Mouse (Mus musculus) hindbrain, embryonic 12.5 days (tissue): ENCODE measurements at regions not wholly inside any gene's neighbourhood (a gene's known extent, or its start where the extent isn't known, plus 50 kb on each side); places are given as distances from the start of the nearest gene placed in this dataset.

Experiments used
- ATAC-seq: fragments of 200-750 bp; cut with Nextera tagmentation; 2 replicates; pipeline ENCODE4 v1.8.0; 2017; ENCODE audit warnings: moderate TSS enrichment; ENCODE audit not compliant: low FRiP score
- H3K27ac ChIP-seq: fragments of 300-500 bp; sonication (generic); 2 replicates; pipeline ENCODE4 v1.5.1; 2016; ENCODE audit warnings: mild to moderate bottlenecking
- H3K27me3 ChIP-seq: fragments of 300-500 bp; sonication (generic); 2 replicates; pipeline ENCODE4 v1.6.1; 2016; ENCODE audit warnings: mild to moderate bottlenecking
- H3K36me3 ChIP-seq: fragments of 300-500 bp; sonication (generic); 2 replicates; pipeline ENCODE4 v1.6.1; 2016; ENCODE audit warnings: mild to moderate bottlenecking
- H3K4me1 ChIP-seq: fragments of 300-500 bp; sonication (generic); 2 replicates; pipeline ENCODE4 v1.6.1; 2016
- H3K4me2 ChIP-seq: fragments of 300-500 bp; sonication (generic); replicated peaks from 2 replicates; pipeline ENCODE4 v1.6.1; 2016; ENCODE audit warnings: mild to moderate bottlenecking
- H3K4me3 ChIP-seq: fragments of 300-500 bp; sonication (generic); 2 replicates; pipeline ENCODE4 v1.5.1; 2016; ENCODE audit warnings: mild to moderate bottlenecking
- H3K9ac ChIP-seq: fragments of 300-500 bp; sonication (generic); 2 replicates; pipeline ENCODE4 v1.6.1; 2016; ENCODE audit warnings: mild to moderate bottlenecking, moderate library complexity
- H3K9me3 ChIP-seq: fragments of 300-500 bp; sonication (generic); replicated peaks from 2 replicates; pipeline ENCODE4 v1.6.1; 2016; ENCODE audit warnings: mild to moderate bottlenecking
- WGBS: fragments of 180-500 bp; shearing (Covaris S2); methylation state at CpG from one replicate; pipeline ENCODE4 v1.1.7; 2016; 5-methylcytosine and 5-hydroxymethylcytosine counted together

DNA sequence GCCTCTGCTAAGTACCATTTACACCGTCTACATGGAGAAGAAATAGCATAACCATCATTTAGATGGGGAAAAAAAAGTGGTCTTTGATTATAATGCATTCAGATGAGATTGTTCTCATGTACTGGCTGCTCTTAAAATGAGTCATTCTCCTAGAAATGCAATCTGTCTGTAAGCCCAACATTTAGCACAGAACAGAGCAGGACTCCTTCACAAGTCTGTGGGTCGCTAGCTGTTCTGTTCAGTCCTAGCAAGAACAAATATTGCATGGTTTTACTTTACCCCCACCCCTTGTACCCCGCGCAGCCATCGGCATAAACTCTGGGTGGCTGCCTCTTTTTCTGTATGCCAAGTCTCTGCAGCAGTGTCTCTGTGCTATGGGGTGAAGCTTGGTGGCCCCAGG, 685.4 kb downstream of the Tmem132b start:
- H3K9me3 ChIP-seq, result no peaks in the 10 kb centered on the region
- H3K4me3 ChIP-seq, result no peak overlapping the region
- no peaks in the 10 kb centered on the region for H3K27me3 ChIP-seq
- no peak for ATAC-seq
- no peaks in the 10 kb centered on the region for H3K36me3 ChIP-seq
- no peak overlapping the region for H3K9ac ChIP-seq
- no peaks in the 10 kb centered on the region for H3K4me1 ChIP-seq
- H3K27ac ChIP-seq, result no peak overlapping the region
- 94% methylated on average over 5 of the region's 5 CpGs for WGBS
- no peak overlapping the region for H3K4me2 ChIP-seq

DNA sequence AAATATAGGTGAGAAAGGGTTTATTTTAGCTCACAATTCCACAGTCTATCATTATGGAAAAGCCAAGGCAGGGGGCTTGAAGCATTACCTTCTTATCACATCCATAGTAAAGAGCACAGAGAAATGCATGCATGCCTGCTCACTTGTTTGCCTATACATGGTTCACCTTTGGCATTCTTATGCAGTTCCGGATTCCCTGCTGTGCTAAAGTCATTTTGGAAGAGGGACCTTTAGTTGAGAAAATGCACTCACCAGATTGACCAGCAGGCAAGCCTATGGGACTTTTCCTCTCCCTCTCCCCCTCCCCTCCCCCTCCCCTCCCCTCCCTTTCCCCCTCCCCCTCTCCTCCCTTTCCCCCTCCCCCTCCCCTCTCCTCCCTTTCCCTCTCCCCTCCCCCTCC, 686.2 kb downstream of the Tmem132b start:
- WGBS, result 70% methylated on average over 1 of the region's 1 CpGs
- Histone ChIP-seq H3K9ac (no peak overlapping the region), H3K27ac (no peak overlapping the region), H3K4me1 (no peaks in the 10 kb centered on the region), H3K9me3 (no peaks in the 10 kb centered on the region), H3K4me2 (no peak overlapping the region), H3K4me3 (no peak overlapping the region), H3K27me3 (no peaks in the 10 kb centered on the region), H3K36me3 (no peaks in the 10 kb centered on the region)
- ATAC-seq, result no peak

DNA sequence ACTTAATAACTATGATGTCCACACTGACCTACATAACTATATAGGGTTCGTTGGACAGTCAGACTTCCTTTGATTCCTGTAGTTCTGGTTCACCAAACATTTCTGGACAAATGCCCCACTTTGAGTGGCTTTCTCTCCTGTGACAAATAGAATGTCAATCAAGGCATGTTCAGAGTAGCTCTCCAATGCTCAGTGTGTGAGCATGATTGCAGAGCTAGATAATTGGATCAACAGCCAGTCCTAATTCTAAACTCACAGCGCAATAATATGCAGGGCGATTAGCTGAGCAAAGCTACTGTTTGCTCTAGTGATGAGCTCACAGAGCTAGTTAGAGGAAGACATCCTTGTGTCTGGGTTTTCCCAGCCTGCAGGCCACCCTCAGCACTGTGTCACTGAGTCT, 692.1 kb downstream of the Tmem132b start:
- H3K4me3 ChIP-seq, result no peak overlapping the region
- H3K27ac ChIP-seq, result no peak overlapping the region
- no peaks in the 10 kb centered on the region for H3K36me3 ChIP-seq
- no peak for ATAC-seq
- no peaks in the 10 kb centered on the region for H3K27me3 ChIP-seq
- WGBS, result 80% methylated on average over 3 of the region's 3 CpGs
- no peak overlapping the region for H3K4me2 ChIP-seq
- 0 out of 2 replicates have a peak, but pooled peaks cover 2% of the 10 kb centered on the region for H3K4me1 ChIP-seq
- H3K9me3 ChIP-seq, result no peaks in the 10 kb centered on the region
- no peak overlapping the region for H3K9ac ChIP-seq

DNA sequence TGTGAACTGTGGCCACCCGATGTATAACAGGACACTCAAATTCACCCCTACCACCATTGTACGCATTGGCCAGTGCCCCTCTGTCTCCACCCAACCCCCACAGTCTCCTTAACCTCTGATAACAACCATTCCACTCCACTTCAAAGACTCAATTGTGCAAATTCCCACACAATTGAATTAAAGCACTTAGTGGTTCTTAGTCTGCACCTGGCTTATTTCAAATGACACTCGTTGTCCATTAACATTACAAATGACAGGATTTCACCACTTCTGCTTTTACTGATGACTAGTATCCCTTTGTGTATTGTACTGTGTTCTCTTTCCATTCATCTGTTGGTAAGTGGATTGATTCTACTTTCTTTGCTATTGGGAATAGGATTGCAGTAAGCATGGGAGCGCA, 699.2 kb downstream of the Tmem132b start:
- H3K36me3 ChIP-seq, result no peaks in the 10 kb centered on the region
- H3K27ac ChIP-seq, result no peak overlapping the region
- H3K4me1 ChIP-seq, result 0 out of 2 replicates have a peak, but pooled peaks cover 2% of the 10 kb centered on the region
- H3K4me3 ChIP-seq, result no peak overlapping the region
- H3K9me3 ChIP-seq, result no peaks in the 10 kb centered on the region
- H3K27me3 ChIP-seq, result no peaks in the 10 kb centered on the region
- H3K9ac ChIP-seq, result no peak overlapping the region
- ATAC-seq, result no peak
- 78% methylated on average over 4 of the region's 4 CpGs for WGBS
- H3K4me2 ChIP-seq, result no peak overlapping the region

DNA sequence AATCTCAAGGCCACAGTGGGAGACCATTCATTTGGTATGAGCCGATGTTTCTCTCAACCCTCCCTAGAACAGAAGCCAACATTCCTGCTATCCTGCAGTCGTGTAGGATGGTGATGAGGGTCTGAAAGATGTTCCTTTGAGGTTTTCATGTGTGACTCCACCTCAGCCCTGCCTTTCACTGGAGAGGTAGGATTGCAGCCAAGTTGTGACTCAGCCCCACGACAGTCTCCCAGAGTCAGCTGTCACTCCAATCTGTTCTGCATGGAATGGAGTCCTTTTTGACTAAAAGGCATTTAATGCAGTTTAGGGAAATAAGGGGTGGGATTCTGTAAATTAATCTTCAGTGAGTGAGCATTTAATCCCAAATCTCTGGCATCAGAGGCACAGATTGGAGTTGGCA, 706.5 kb downstream of the Tmem132b start:
- no peaks in the 10 kb centered on the region for H3K9me3 ChIP-seq
- ATAC-seq, result no peak
- H3K9ac ChIP-seq, result no peak overlapping the region
- no peaks in the 10 kb centered on the region for H3K4me1 ChIP-seq
- no peak overlapping the region for H3K27ac ChIP-seq
- H3K4me2 ChIP-seq, result no peak overlapping the region
- no peaks in the 10 kb centered on the region for H3K27me3 ChIP-seq
- no peak overlapping the region for H3K4me3 ChIP-seq
- 72% methylated on average over 3 of the region's 3 CpGs for WGBS
- H3K36me3 ChIP-seq, result no peaks in the 10 kb centered on the region

DNA sequence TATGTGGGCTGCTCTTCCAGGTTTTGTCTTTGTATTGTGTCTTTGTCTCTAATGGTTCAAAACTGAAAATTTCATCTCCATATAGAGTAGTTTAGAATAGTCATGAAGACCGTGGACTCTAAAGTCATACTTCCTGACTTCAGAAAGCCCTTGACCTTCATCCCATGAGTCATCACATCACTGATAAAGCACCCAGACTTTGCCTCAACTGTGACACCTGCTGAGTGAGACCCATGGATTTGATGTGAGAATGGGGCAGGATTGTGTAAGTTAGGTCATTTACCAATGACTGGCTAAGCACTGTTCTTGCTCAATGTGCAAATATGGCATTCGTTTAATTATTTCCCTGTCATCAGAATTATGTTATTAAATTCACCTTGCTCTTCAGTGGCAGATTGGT, 714.2 kb downstream of the Tmem132b start:
- H3K27me3 ChIP-seq, result no peaks in the 10 kb centered on the region
- no peak overlapping the region for H3K4me2 ChIP-seq
- WGBS, result 94% methylated on average over 2 of the region's 2 CpGs
- H3K27ac ChIP-seq, result no peak overlapping the region
- H3K4me3 ChIP-seq, result no peak overlapping the region
- H3K4me1 ChIP-seq, result no peaks in the 10 kb centered on the region; the same call in 1 of the 2 replicates
- no peak for ATAC-seq
- no peak overlapping the region for H3K9ac ChIP-seq
- H3K36me3 ChIP-seq, result no peaks in the 10 kb centered on the region
- no peaks in the 10 kb centered on the region for H3K9me3 ChIP-seq

DNA sequence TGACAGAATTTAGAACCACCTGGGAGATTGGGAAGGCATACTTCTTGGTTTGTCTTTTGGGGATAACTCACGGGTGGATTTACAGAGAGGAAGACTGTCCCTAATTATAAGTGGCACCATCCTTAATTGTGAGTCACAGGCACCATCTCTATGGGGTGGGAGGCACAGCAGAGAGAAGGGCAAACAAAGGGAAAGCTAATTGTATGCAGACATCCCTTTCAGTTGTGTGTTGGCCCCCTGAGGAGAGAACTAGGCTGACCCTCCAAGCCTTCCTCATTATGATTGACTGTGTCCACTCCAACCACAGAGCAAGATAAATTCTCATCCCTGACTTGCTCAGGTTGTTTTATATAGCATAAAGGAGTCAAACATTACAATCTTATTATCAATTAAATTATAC, 718.8 kb downstream of the Tmem132b start:
- no peaks in the 10 kb centered on the region; the same call in 1 of the 2 replicates for H3K4me1 ChIP-seq
- H3K9ac ChIP-seq, result no peak overlapping the region
- no peak overlapping the region for H3K4me2 ChIP-seq
- ATAC-seq, result no peak
- WGBS, result 11% methylated on average over 1 of the region's 1 CpGs
- H3K9me3 ChIP-seq, result no peaks in the 10 kb centered on the region
- H3K27me3 ChIP-seq, result no peaks in the 10 kb centered on the region
- H3K36me3 ChIP-seq, result no peaks in the 10 kb centered on the region
- H3K4me3 ChIP-seq, result no peak overlapping the region
- H3K27ac ChIP-seq, result no peak overlapping the region

DNA sequence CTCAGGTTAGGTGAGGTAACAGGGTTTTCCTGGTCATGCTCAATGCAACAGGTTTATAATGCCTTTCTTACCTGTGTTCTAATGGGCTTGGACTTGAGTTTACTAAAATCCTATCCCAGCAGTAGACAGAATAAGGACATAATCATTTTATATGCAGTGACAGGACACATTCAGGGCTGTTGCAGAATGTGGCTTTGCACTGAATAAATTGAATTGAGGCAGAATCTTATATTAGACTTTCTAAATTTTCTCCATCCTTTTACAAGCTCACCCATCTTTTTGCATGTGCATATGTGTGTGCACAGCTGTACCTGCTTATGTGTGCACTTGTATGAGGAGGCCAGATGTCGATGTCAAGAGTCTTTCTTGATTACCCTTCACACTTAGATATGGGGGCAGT, 723.1 kb downstream of the Tmem132b start:
- no peaks in the 10 kb centered on the region for H3K27me3 ChIP-seq
- no peak overlapping the region for H3K4me2 ChIP-seq
- H3K27ac ChIP-seq, result no peak overlapping the region
- no peaks in the 10 kb centered on the region for H3K36me3 ChIP-seq
- no peak overlapping the region for H3K9ac ChIP-seq
- ATAC-seq, result no peak
- no peaks in the 10 kb centered on the region for H3K9me3 ChIP-seq
- no peaks in the 10 kb centered on the region; the same call in 1 of the 2 replicates for H3K4me1 ChIP-seq
- 88% methylated on average over 1 of the region's 1 CpGs for WGBS
- no peak overlapping the region for H3K4me3 ChIP-seq

DNA sequence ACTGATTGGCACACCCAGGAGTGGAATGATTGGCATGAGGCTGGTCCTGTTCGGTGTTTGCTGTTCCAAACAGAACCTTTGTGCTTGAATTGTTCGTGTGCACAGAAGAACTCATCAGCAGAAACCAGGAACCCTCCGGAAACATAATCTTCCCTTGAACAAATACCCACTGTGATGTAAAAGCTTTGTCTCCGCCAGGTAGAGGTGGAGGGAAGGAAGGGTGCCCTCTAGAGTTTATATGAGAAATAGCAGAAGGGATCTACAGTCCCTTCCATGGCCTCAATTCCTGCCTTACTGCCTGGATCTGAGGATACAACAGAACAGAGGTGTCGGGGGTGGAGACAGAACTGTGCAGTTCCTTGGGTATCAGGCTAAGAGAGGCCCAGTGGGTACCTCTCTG, 726.3 kb downstream of the Tmem132b start:
- Histone ChIP-seq H3K27me3 (no peaks in the 10 kb centered on the region), H3K4me2 (no peak overlapping the region), H3K9ac (no peak overlapping the region), H3K36me3 (no peaks in the 10 kb centered on the region), H3K27ac (no peak overlapping the region), H3K4me3 (no peak overlapping the region), H3K9me3 (no peaks in the 10 kb centered on the region), H3K4me1 (no peaks in the 10 kb centered on the region)
- no peak for ATAC-seq
- 83% methylated on average over 5 of the region's 5 CpGs for WGBS

DNA sequence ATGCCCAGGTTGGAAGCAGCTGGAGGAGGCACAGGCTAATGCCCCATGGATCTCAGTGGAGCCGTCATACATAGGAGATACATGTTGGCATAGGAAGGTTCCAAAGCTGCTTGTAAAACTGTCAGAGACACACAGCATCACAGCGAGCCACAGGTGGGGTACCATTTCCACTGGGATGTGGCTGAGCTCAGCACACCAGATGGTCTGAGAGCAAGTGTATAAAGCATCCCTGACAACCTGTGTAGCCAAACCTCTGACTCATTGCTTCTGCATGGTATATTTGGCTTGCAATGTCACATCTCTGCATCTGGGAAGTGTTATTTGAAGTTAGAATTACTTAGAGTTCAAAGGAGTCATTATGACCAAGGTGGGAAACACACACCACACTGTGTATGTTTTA, 734.9 kb downstream of the Tmem132b start:
- Histone ChIP-seq H3K27me3 (no peaks in the 10 kb centered on the region), H3K4me2 (no peak overlapping the region), H3K4me3 (no peak overlapping the region), H3K36me3 (no peaks in the 10 kb centered on the region), H3K9ac (no peak overlapping the region), H3K9me3 (no peaks in the 10 kb centered on the region), H3K4me1 (no peaks in the 10 kb centered on the region), H3K27ac (no peak overlapping the region)
- 91% methylated on average over 2 of the region's 2 CpGs for WGBS
- no peak for ATAC-seq

DNA sequence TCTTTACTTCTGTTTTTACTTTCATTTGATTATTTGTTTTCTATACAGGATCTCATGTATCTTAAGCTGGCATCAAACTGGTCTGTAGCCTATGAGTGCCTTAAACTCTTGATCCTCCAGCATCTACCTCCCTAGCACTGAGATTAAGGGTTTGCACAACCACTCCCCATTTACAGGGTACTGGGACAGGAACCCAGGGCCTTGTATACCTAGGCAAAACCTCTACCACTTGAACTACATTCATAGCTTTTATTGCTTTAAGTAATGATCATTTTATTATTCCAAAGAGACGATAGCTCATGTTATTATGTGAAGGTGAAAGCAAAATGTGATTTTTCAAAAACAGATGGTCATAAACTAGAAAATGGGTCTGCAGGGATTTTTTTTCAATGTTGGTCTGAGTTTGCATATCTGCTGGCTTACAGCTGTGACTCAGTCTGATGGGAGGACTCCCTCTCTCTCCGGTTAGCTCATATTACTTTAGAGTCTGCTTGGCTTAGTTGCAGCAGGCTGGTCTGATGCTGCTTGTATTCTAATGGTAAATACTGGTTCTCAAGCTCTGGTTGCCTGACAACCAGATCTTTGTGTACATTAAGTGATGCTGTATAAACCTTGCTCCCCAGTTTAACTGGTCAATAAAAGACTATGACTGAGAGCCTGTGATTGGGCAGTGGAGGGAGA, 735.5 kb downstream of the Tmem132b start:
- Histone ChIP-seq H3K27ac (no peak overlapping the region), H3K9me3 (0 out of 2 replicates have a peak, but pooled peaks cover 5% of the 10 kb centered on the region), H3K27me3 (no peaks in the 10 kb centered on the region), H3K4me2 (no peak overlapping the region), H3K9ac (no peak overlapping the region), H3K4me1 (no peaks in the 10 kb centered on the region), H3K36me3 (no peaks in the 10 kb centered on the region), H3K4me3 (no peak overlapping the region)
- 78% methylated on average over 2 of the region's 2 CpGs for WGBS
- ATAC-seq, result no peak

DNA sequence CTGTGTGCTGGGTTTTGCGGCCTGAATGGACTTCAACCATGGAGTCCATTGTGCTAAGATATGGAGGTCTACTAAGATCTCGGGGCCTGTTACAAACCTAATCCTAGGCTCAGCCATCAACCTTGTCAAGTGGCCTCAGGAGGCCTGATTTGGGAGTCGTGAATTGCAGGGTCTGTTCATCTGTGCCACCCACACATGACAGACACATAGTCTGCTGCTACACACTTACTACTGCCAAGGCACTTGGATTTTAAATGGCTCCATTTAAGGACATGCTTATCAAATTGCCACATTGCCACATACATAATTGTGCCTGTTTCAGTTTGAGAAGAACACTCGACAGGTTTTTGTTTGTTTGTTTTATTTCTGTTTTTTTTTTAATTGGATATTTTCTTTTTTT, 737.0 kb downstream of the Tmem132b start:
- H3K4me1 ChIP-seq, result no peaks in the 10 kb centered on the region
- no peak overlapping the region for H3K4me2 ChIP-seq
- H3K9me3 ChIP-seq, result 0 out of 2 replicates have a peak, but pooled peaks cover 5% of the 10 kb centered on the region
- WGBS, result 80% methylated on average over 4 of the region's 4 CpGs
- no peak overlapping the region for H3K9ac ChIP-seq
- no peaks in the 10 kb centered on the region for H3K27me3 ChIP-seq
- no peak overlapping the region for H3K4me3 ChIP-seq
- H3K36me3 ChIP-seq, result no peaks in the 10 kb centered on the region
- H3K27ac ChIP-seq, result no peak overlapping the region
- no peak for ATAC-seq

DNA sequence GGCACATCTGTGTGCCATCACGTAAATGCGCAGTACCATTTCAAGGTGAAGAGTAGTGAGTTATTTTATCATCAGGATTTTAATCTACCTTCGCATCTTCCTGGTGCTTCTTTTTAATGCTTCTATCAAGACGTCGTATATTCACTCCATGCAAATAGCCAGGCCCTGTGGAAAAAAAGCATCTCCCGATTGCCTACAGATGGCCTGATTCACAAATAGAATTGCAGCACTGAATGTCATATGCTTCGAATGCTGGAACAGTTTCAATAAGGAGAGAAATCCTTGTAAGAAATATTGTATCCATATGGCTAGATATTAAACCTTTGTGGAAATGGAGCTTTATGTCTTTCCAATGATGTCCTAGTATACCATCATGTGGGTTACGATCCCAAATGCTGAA, 742.7 kb downstream of the Tmem132b start:
- no peaks in the 10 kb centered on the region for H3K27me3 ChIP-seq
- H3K27ac ChIP-seq, result no peak overlapping the region
- H3K4me3 ChIP-seq, result no peak overlapping the region
- H3K4me2 ChIP-seq, result no peak overlapping the region
- 84% methylated on average over 8 of the region's 8 CpGs for WGBS
- 0 out of 2 replicates have a peak, but pooled peaks cover 5% of the 10 kb centered on the region for H3K9me3 ChIP-seq
- H3K4me1 ChIP-seq, result no peaks in the 10 kb centered on the region
- ATAC-seq, result no peak
- H3K36me3 ChIP-seq, result no peaks in the 10 kb centered on the region
- H3K9ac ChIP-seq, result no peak overlapping the region
